Mouse (Mus musculus): ENCODE data around the gene Gm36028. TPM values are rescaled to one million over a fixed set of nuclear protein-coding genes. Genes with fewer than 3 reads are reported as not detected.

The Gm36028 gene
- polyA plus RNA-seq, 1 experiment from 2014 or later: 0.72 TPM

GRCm38 (mm10) chr16:37867791-37868505 lies 7.0 kb upstream of the Gm36028 start, which contains the start of gene Lrrc58:
TSS of gene Lrrc58 (plus strand) at chr16:37868389.
- under 1% methylated on average over 74 of the region's 86 CpGs for WGBS
- peak within 1 kb of the TSS; percentile 72 for H3K4me2 ChIP-seq (ENCODE audit: low read depth, low read length)
- ATAC-seq (ENCODE audit: insufficient read depth, low FRiP score): peak; percentile 94
- H3K4me3 ChIP-seq (replicated peaks; ENCODE audit: low read length): peak within 1 kb of the TSS; percentile 99
- H3K4me1 ChIP-seq (ENCODE audit: control insufficient read depth, insufficient read depth, low read length): peaks cover 17% of the 10 kb centered on the region
- peak within 1 kb of the TSS; percentile 99 for H3K9ac ChIP-seq (ENCODE audit: low read length)
- no peaks in the 10 kb centered on the region for H3K36me3 ChIP-seq (ENCODE audit: control insufficient read depth, insufficient read depth, low read length)
- H3K27me3 ChIP-seq (ENCODE audit: control insufficient read depth, insufficient read depth, low read length): no peaks in the 10 kb centered on the region
- H3K27ac ChIP-seq (ENCODE audit: low read length): peak within 1 kb of the TSS; percentile 98
- no peaks in the 10 kb centered on the region for H3K9me3 ChIP-seq (replicated peaks; ENCODE audit: control insufficient read depth, low read length)

DNA sequence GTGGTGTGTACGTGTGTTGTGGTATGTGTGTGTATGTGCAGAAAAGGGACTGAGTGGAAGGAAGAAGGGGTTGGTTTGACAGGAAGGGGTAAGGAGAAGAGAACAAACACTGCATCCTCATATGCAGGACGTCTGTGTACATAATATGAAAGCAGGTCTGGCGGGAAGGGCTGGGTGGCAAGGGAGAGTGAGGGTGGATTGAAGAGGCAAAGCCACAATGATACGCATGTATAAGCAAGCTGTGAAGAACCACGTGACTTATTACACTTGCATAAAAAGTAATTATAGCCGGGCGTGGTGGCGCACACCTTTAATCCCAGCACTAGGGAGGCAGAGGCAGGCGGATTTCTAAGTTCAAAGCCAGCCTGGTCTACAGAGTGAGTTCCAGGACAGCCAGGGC lies 4.9 kb upstream of the Gm36028 start:
- Histone ChIP-seq H3K4me2 (ENCODE audit: low read depth, low read length) (no peak overlapping the region), H3K9me3 (replicated peaks; ENCODE audit: control insufficient read depth, low read length) (no peaks in the 10 kb centered on the region), H3K27me3 (ENCODE audit: control insufficient read depth, insufficient read depth, low read length) (no peaks in the 10 kb centered on the region), H3K4me3 (replicated peaks; ENCODE audit: low read length) (no peak overlapping the region), H3K4me1 (ENCODE audit: control insufficient read depth, insufficient read depth, low read length) (peaks cover 9% of the 10 kb centered on the region), H3K27ac (ENCODE audit: low read length) (no peak overlapping the region), H3K9ac (ENCODE audit: low read length) (no peak overlapping the region), H3K36me3 (ENCODE audit: control insufficient read depth, insufficient read depth, low read length) (no peaks in the 10 kb centered on the region)
- no peak for ATAC-seq (ENCODE audit: insufficient read depth, low FRiP score)
- WGBS: 74% methylated on average over 9 of the region's 9 CpGs

- Histone ChIP-seq H3K9ac (ENCODE audit: low read length) (no peak overlapping the region), H3K9me3 (replicated peaks; ENCODE audit: control insufficient read depth, low read length) (no peaks in the 10 kb centered on the region), H3K27me3 (ENCODE audit: control insufficient read depth, insufficient read depth, low read length) (no peaks in the 10 kb centered on the region), H3K4me2 (ENCODE audit: low read depth, low read length) (no peak overlapping the region), H3K27ac (ENCODE audit: low read length) (no peak overlapping the region), H3K36me3 (ENCODE audit: control insufficient read depth, insufficient read depth, low read length) (no peaks in the 10 kb centered on the region), H3K4me1 (ENCODE audit: control insufficient read depth, insufficient read depth, low read length) (no peaks in the 10 kb centered on the region), H3K4me3 (replicated peaks; ENCODE audit: low read length) (no peak overlapping the region)
- 71% methylated on average over 3 of the region's 3 CpGs for WGBS
- no peak for ATAC-seq (ENCODE audit: insufficient read depth, low FRiP score)
Measured at GRCm38 (mm10) chr16:37863876-37864275, 2.9 kb upstream of the Gm36028 start.

DNA sequence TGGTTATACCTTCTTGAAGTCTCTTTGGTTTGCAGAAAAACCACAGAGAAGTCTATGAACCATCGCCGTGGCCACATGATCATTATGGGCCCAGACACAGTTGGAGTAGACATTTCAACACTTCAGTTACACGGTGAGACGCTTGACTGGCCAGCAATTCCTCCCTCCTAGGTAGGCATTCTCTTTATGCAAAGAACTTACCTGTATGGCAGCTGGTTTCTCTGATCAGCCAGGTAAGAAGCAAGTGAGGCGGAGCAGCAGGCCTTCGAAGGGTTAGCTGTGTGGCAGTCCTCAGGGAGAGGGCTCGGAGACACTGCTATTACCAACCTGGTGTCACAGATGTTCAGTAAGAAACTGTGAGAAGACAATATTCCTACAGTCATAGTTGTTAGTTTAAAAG lies 733 bp downstream of the Gm36028 start:
- H3K27ac ChIP-seq (ENCODE audit: low read length): no peak overlapping the region
- no peaks in the 10 kb centered on the region for H3K27me3 ChIP-seq (ENCODE audit: control insufficient read depth, insufficient read depth, low read length)
- ATAC-seq (ENCODE audit: insufficient read depth, low FRiP score): no peak
- H3K9ac ChIP-seq (ENCODE audit: low read length): no peak overlapping the region
- WGBS: 79% methylated on average over 7 of the region's 7 CpGs
- H3K4me1 ChIP-seq (ENCODE audit: control insufficient read depth, insufficient read depth, low read length): no peaks in the 10 kb centered on the region
- no peak overlapping the region for H3K4me3 ChIP-seq (replicated peaks; ENCODE audit: low read length)
- H3K9me3 ChIP-seq (replicated peaks; ENCODE audit: control insufficient read depth, low read length): no peaks in the 10 kb centered on the region
- H3K4me2 ChIP-seq (ENCODE audit: low read depth, low read length): no peak overlapping the region
- H3K36me3 ChIP-seq (ENCODE audit: control insufficient read depth, insufficient read depth, low read length): no peaks in the 10 kb centered on the region

- 67% methylated on average over 8 of the region's 8 CpGs for WGBS
- H3K36me3 ChIP-seq (ENCODE audit: control insufficient read depth, insufficient read depth, low read length): no peaks in the 10 kb centered on the region
- H3K4me3 ChIP-seq (replicated peaks; ENCODE audit: low read length): no peak overlapping the region
- H3K4me1 ChIP-seq (ENCODE audit: control insufficient read depth, insufficient read depth, low read length): no peaks in the 10 kb centered on the region
- H3K9me3 ChIP-seq (replicated peaks; ENCODE audit: control insufficient read depth, low read length): no peaks in the 10 kb centered on the region
- no peaks in the 10 kb centered on the region for H3K27me3 ChIP-seq (ENCODE audit: control insufficient read depth, insufficient read depth, low read length)
- no peak for ATAC-seq (ENCODE audit: insufficient read depth, low FRiP score)
- no peak overlapping the region for H3K9ac ChIP-seq (ENCODE audit: low read length)
- H3K4me2 ChIP-seq (ENCODE audit: low read depth, low read length): no peak overlapping the region
- H3K27ac ChIP-seq (ENCODE audit: low read length): no peak overlapping the region
Measured at GRCm38 (mm10) chr16:37857495-37857894, 3.5 kb downstream of the Gm36028 start.

DNA sequence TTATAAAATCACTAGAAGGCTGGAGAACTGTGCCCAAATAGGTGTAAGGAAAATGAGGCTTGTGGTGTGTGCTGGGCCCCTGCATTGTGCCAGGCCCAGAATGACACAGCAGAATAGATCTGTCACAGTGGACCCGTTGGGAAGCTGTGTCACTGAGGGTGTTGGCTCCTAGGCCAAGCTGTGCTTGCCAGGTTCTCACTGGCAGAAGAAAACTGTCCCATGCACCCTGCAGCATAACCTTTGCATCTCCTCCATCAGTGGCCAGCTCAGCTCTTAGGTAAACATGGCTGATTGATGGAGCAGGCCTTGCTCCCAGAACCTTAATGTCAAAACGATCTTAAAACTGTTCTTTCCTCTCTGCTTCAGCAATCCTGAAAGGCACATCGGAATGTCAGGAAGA lies 4.6 kb downstream of the Gm36028 start:
- 17% methylated on average over 3 of the region's 3 CpGs for WGBS
- Histone ChIP-seq H3K9ac (ENCODE audit: low read length) (no peak overlapping the region), H3K4me3 (replicated peaks; ENCODE audit: low read length) (no peak overlapping the region), H3K27me3 (ENCODE audit: control insufficient read depth, insufficient read depth, low read length) (no peaks in the 10 kb centered on the region), H3K4me2 (ENCODE audit: low read depth, low read length) (no peak overlapping the region), H3K27ac (ENCODE audit: low read length) (no peak overlapping the region), H3K9me3 (replicated peaks; ENCODE audit: control insufficient read depth, low read length) (no peaks in the 10 kb centered on the region), H3K36me3 (ENCODE audit: control insufficient read depth, insufficient read depth, low read length) (no peaks in the 10 kb centered on the region), H3K4me1 (ENCODE audit: control insufficient read depth, insufficient read depth, low read length) (peaks cover 4% of the 10 kb centered on the region; the same call in 1 of the 2 replicates)
- no peak for ATAC-seq (ENCODE audit: insufficient read depth, low FRiP score)

- H3K27me3 ChIP-seq (ENCODE audit: control insufficient read depth, insufficient read depth, low read length): no peaks in the 10 kb centered on the region
- no peaks in the 10 kb centered on the region for H3K9me3 ChIP-seq (replicated peaks; ENCODE audit: control insufficient read depth, low read length)
- WGBS: 37% methylated on average over 8 of the region's 8 CpGs
- H3K27ac ChIP-seq (ENCODE audit: low read length): no peak overlapping the region
- H3K4me1 ChIP-seq (ENCODE audit: control insufficient read depth, insufficient read depth, low read length): peaks cover 4% of the 10 kb centered on the region; the same call in 1 of the 2 replicates
- H3K4me3 ChIP-seq (replicated peaks; ENCODE audit: low read length): no peak overlapping the region
- no peak overlapping the region for H3K4me2 ChIP-seq (ENCODE audit: low read depth, low read length)
- H3K36me3 ChIP-seq (ENCODE audit: control insufficient read depth, insufficient read depth, low read length): no peaks in the 10 kb centered on the region
- H3K9ac ChIP-seq (ENCODE audit: low read length): no peak overlapping the region
- ATAC-seq (ENCODE audit: insufficient read depth, low FRiP score): peak; percentile 15; the same call in 1 of the 2 replicates
Measured at GRCm38 (mm10) chr16:37855583-37855982, 5.4 kb downstream of the Gm36028 start.

GRCm38 (mm10) chr16:37854593-37854992 lies 6.4 kb downstream of the Gm36028 start:
- Histone ChIP-seq H3K27ac (ENCODE audit: low read length) (no peak overlapping the region), H3K9ac (ENCODE audit: low read length) (no peak overlapping the region), H3K27me3 (ENCODE audit: control insufficient read depth, insufficient read depth, low read length) (no peaks in the 10 kb centered on the region), H3K4me2 (ENCODE audit: low read depth, low read length) (no peak overlapping the region), H3K9me3 (replicated peaks; ENCODE audit: control insufficient read depth, low read length) (no peaks in the 10 kb centered on the region), H3K4me1 (ENCODE audit: control insufficient read depth, insufficient read depth, low read length) (peaks cover 4% of the 10 kb centered on the region; the same call in 1 of the 2 replicates), H3K4me3 (replicated peaks; ENCODE audit: low read length) (no peak overlapping the region), H3K36me3 (ENCODE audit: control insufficient read depth, insufficient read depth, low read length) (no peaks in the 10 kb centered on the region)
- no peak for ATAC-seq (ENCODE audit: insufficient read depth, low FRiP score)
- WGBS: 35% methylated on average over 5 of the region's 5 CpGs

GRCm38 (mm10) chr16:37854054-37854453 lies 6.9 kb downstream of the Gm36028 start:
- Histone ChIP-seq H3K9ac (ENCODE audit: low read length) (no peak overlapping the region), H3K27ac (ENCODE audit: low read length) (no peak overlapping the region), H3K4me2 (ENCODE audit: low read depth, low read length) (no peak overlapping the region), H3K27me3 (ENCODE audit: control insufficient read depth, insufficient read depth, low read length) (no peaks in the 10 kb centered on the region), H3K36me3 (ENCODE audit: control insufficient read depth, insufficient read depth, low read length) (no peaks in the 10 kb centered on the region), H3K4me3 (replicated peaks; ENCODE audit: low read length) (no peak overlapping the region), H3K4me1 (ENCODE audit: control insufficient read depth, insufficient read depth, low read length) (peaks cover 4% of the 10 kb centered on the region; the same call in 1 of the 2 replicates), H3K9me3 (replicated peaks; ENCODE audit: control insufficient read depth, low read length) (no peaks in the 10 kb centered on the region)
- no peak for ATAC-seq (ENCODE audit: insufficient read depth, low FRiP score)
- WGBS: 66% methylated on average over 14 of the region's 14 CpGs
